Mouse (Mus musculus) kidney, postnatal 25 days (tissue): ENCODE measurements around the gene Rev3l.

Experiments
- DNase-seq, 2 experiments: peaks; one replicate each; pipeline ENCODE4 v3.0.0; 2021; ENCODE audit warnings: mixed read lengths in 2 of 2

Rev3l gene

DNA sequence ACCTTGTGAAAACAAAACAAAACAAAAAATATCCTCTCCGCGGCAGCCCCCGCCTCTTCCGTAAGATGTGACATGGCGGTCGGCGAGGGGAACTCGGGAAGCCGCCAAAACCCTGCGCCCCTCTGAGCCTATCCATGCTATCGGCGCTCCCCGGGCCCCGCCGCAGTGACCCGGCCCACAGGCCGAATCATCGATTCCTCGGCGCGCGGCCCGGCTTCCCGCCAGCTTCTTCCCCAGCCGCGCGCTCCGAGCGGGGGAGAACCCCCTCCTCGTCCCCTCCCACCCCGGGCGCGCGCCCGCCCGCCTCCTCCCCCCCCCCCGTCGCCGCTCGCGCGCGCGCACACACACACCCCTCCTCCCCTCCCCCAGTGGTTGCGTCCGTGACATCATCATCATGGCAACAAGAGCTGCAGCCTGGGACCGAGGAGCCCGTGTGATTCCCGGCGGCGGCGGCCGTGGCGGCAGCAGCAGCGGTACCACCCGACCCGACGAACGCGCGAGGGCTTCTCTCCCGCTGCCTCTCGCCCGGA, at the start of gene Rev3l:
TSS of gene Rev3l (plus strand) at position 383 of the 530 bp plus-strand sequence.
- DNase-seq, result peak; percentile 93 to 95

DNA sequence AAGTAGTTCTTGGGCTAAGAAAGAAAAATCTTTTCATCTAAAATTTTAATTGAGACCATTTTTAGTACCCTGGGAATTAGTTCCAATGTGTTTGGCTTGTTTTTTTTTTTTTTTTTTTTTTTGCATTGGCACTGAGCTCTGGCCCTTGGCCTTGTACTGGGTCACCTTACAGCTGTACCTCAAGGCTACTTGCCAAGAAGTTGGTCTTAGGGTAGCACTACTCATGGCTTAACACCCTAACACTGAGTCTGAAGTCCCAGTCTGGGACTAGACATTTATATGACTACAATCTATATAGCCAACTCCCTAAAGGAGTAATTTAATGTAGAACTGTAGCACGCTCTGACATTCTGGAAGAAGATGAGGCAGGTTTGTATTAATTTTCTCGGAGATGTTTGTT, 49.4 kb upstream of the Rev3l start:
- DNase-seq, result no peak

GRCm38 (mm10) chr10:39683481-39683880, 48.4 kb upstream of the Rev3l start:
- no peak for DNase-seq

DNA sequence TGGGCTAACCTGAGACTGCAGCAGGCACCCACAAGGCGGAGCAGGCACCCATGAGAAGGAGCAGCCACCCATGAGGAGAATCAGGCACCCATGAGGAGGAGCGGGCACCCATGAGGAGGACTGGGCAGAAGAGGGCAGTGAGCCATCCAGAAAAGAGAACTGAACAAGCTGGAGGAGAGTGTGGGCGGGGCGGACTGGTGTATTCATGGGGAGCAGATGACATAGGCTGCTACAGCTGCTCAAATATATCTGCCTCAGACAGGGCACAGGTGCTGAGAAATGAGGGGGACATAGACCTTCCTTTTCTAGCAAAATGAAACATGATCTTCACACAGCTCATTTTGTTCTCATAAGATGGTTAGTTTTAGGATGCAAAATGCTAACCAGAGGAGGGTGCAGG, 45.1 kb upstream of the Rev3l start:
- no peak for DNase-seq

GRCm38 (mm10) chr10:39687851-39688250, 44.1 kb upstream of the Rev3l start:
- no peak for DNase-seq

DNA sequence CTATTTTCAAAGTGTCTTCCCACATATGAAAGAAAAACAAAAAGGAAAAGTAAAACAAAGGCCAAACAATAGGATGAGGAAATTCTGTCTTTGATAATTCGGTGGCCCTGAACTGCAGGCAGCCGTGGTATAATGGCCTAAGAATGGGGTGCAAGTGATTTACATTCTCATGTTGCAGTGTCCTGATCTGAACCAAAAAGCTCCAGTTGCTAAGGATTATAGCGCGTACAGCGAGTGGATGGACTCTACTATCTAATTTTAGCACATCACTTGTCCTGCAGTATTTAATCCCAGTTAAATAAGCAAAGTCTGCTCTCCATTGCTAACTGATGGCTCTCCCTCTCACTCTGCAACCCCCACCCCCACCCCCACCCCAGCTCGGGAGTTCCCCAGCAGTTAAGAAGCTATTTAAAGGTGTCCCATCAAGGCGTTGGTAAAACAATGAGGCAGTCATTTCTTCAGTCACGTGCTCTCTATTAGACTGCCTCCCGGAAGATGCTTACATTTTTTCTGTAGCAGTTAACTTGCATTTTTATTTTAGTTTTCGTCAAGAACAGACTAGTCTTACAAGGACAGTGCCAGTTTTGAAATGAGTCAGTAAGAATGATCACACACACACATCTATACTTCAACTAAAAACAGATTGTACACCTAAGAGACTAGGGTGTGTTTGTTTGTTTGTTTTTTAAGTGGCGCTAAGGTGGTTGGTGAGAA, 40.4 kb upstream of the Rev3l start:
- DNase-seq, result no peak

DNA sequence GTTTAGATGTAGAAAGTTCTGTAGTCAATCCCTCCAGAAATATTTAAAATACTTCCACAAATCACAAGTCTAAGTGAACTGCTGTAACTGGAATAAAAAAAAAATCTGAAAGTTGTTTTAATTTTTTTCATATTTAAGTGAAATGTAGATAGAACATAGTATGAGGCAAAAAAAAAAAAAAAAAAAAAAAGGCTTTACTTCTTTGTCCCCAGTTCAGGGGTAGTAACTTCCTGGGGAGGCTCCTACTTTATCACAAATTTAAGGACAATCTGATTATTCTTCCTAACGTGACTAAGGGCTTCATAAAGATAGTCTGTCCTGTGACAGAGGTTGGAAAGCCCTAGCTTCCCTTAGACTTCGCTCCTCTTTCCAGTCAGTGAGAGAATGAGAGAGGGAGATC, 39.8 kb upstream of the Rev3l start:
- no peak for DNase-seq

DNA sequence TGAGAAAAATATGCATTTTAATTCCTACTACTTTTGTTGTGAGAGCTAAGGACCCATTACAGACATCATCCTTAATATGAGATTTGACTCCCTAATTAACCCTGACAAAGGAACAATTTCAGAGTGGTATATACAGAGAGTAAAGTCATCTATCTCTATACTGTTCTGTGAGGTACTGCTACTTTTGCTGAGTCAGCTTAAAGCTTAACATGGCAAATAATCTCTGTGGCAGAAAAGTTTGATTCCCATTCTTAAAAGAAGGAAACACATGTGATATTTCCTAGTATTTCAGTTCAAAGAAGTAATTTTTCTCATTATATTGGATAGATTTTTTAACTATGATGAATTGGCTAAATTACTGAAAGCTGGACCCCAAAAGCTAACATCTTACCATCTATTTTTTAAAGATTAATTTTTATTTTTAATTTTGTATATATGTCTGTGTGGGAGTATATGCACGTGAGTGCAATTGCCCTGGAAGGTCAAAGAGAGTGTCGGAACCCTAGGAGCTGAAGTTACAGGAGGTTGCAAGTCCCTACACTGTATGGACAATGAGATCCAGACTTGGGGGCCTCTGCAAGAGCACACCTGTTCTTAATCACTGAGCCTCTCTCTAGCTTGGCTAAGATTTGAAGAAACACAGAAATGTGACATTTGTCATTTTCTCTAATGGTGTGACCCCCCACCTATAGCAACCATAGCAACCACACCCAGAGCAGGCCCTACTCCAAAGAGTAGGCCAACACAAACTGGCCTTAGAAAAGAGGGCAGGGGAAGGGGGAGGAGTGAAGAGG, 24.0 kb upstream of the Rev3l start:
- DNase-seq, result no peak

DNA sequence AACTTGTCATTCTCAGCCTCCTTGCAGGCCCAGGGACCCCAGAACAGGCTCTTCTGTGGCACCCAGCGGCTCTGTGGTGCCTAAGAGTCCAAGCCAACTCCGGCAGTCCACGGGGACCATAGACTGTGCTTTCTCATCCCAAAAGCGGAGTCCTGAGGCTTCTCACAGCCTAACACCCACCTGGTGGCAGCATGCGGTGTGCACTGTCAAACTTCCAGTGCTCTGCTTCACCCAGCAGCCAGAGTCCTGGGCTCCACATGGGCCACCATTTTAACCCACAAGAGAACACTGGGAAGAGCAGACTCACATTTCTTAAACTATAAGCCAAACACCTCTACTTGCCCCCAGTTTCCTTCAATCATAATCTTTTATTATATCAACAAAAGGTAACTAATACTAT, 15.0 kb upstream of the Rev3l start:
- DNase-seq, result no peak

DNA sequence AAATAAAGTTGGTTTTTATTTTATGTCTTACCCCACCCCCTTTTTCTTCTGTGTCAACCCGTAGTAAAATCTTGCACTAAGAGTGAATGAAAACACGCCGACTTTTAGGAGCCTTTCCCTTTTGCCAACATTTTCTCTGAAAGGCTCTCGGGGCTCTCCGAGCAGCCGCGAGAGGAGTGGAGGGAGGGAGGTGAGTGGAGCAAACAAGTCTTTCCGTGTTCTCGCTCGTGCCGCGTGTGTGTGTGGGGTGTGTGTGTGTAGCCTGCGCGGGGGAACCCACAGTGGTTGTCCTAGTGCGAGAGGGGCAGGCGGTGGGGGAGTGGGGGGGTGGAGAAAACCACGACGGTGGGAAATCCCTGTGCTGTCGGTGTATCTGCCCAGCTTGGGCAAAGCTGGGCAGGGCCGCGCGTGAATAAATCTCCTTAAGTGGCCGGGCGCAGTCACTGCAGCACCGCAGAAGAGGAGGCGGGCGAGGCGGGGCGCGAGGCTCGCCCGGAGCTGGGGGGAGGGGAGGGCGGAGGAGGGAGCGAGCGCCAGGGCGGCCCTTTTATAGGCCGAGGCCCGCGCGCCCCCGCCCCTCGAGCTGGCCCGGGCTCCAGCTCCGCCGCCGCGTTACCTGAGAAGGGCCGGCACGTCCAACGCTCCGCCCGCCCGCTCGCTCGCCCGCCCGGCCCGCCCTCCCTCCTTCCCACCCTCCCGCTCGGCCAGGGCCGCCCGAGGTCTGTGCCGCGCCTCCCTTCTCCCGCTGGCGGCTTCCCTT, 762 bp upstream of the Rev3l start:
- DNase-seq, result peak; percentile 95 to 98

- DNase-seq, result peak; percentile 78 to 90
These were observed 565 bp downstream of the Rev3l start for GRCm38 (mm10) chr10:39732266-39733100.

GRCm38 (mm10) chr10:39733101-39733399, 1.1 kb downstream of the Rev3l start:
- peak in 1 of 2 experiments; percentile 70 for DNase-seq

- DNase-seq, result no peak
These were observed 1.6 kb downstream of the Rev3l start for GRCm38 (mm10) chr10:39733421-39733930.

DNA sequence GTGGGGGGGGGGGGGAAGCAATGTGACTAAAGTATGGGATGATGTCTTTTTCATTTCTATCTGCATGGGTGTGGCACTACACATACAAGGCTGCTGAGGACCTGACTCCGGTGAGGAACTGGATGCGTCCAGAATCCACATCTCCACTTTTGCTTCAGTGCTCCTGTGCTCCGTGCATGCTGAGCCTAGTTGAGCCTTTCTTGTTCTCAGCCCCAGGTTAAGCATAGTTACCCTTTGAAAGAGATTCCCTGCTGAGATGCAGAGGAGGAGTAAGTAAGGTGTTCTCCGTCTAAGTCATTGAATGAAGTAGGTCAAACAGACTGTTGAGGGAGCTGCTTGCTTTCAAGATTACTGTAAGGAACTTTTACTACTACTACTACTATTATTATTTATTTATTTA, 4.3 kb downstream of the Rev3l start:
- no peak for DNase-seq

GRCm38 (mm10) chr10:39742057-39742456, 10.1 kb downstream of the Rev3l start:
- no peak for DNase-seq

DNA sequence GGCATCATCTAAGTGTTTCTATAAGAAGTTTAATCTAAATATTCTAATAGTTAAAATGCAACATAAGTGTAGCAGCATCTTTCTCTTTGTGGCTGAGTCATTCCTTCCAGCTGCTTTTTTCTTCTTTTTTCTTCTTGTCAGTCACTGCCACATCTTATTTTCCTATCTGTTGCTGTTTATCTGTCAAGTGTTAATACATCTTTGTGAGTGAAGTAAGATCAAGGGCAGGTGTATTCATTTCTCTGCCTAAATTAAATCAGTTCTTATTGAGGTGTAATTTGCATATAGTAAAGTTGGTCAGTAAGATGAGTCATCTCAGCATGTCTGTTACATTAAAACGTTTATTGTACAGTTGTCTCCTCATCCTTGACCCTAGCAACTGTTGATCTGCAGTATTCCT, 32.8 kb downstream of the Rev3l start:
- DNase-seq, result no peak

- DNase-seq, result no peak
These were observed 34.8 kb downstream of the Rev3l start for GRCm38 (mm10) chr10:39766702-39767101.

GRCm38 (mm10) chr10:39772259-39772658, 40.3 kb downstream of the Rev3l start:
- peak in 1 of 2 experiments; percentile 35 for DNase-seq

- no peak for DNase-seq
These were observed 42.2 kb downstream of the Rev3l start for GRCm38 (mm10) chr10:39773940-39774726.

GRCm38 (mm10) chr10:39776927-39777326, 45.0 kb downstream of the Rev3l start:
- no peak for DNase-seq

DNA sequence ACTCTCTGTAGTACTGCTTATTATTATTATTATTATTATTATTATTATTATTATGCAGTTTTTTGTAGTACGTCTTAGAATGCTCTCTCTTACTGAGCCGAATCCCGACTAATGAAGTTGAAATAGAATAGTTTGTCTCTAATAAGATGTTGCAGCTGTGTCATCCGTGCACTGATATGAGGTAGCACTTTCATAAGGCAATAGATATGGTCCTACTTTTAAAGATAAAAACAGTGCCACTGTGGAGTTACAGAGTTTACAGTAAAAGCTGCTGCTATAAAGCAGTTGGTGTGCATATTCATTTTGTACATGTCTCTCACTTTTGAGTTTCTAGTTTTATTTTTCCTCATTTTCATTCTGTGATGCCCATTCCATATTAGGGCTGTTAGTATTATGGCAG, 46.4 kb downstream of the Rev3l start:
- no peak for DNase-seq
